Mouse (Mus musculus) myocyte (in vitro differentiated cells): Measurements from ENCODE around the gene 0610040J01Rik. TPM values are rescaled to one million over a fixed set of nuclear protein-coding genes. Genes with fewer than 3 reads are reported as not detected.
A peak's percentile ranks its signal among the peaks of the same experiment; 100 is the strongest.

ENCODE experiments used
- H3K27me3 ChIP-seq: one replicate; pipeline ENCODE4 v1.6.1; 2011; ENCODE audit not compliant: control insufficient read depth, insufficient read depth, insufficient read length
- H3K36me3 ChIP-seq: one replicate; pipeline ENCODE4 v1.6.1; 2011; ENCODE audit not compliant: control insufficient read depth, insufficient read depth
- H3K4me2 ChIP-seq: one replicate; pipeline ENCODE4 v1.6.1; 2011; ENCODE audit warnings: low read depth, control low read depth
- H3K4me3 ChIP-seq: one replicate; pipeline ENCODE4 v1.5.1; 2011; ENCODE audit warnings: mild to moderate bottlenecking, control low read depth, moderate library complexity
- H3K79me2 ChIP-seq: one replicate; pipeline ENCODE4 v1.6.1; 2011; ENCODE audit not compliant: control insufficient read depth, insufficient read depth
- H3ac ChIP-seq: one replicate; pipeline ENCODE4 v1.6.1; 2011; ENCODE audit not compliant: control insufficient read depth, insufficient read length
- CEBPB ChIP-seq: IDR thresholded peaks from 2 replicates; pipeline ENCODE4 v1.6.1; 2011; ENCODE audit warnings: mild to moderate bottlenecking, moderate library complexity; ENCODE audit not compliant: poor library complexity, insufficient read depth, severe bottlenecking
- E2F4 ChIP-seq: IDR thresholded peaks from one replicate; pipeline ENCODE4 v1.6.1; 2011; ENCODE audit warnings: mild to moderate bottlenecking, control low read depth, moderate library complexity; ENCODE audit not compliant: insufficient read depth
- MAX ChIP-seq: IDR thresholded peaks from one replicate; pipeline ENCODE4 v1.6.1; 2011; ENCODE audit warnings: low read depth, mild to moderate bottlenecking, control low read depth
- MYOD1 ChIP-seq, 3 experiments: IDR thresholded peaks; one replicate each; pipeline ENCODE4 v1.6.1; 2011; ENCODE audit warnings: control low read depth in 2 of 3, low read depth in 2 of 3, mild to moderate bottlenecking in 2 of 3, moderate library complexity in 1 of 3; ENCODE audit not compliant: insufficient read length in 2 of 3, control insufficient read depth in 1 of 3
- MYOG ChIP-seq, 3 experiments: IDR thresholded peaks; one replicate each; pipeline ENCODE4 v1.6.1; 2011; ENCODE audit warnings: control low read depth in 2 of 3, low read depth in 2 of 3, mild to moderate bottlenecking in 2 of 3; ENCODE audit not compliant: insufficient read length in 2 of 3, control insufficient read depth in 1 of 3, insufficient read depth in 1 of 3
- POLR2A ChIP-seq: IDR thresholded peaks from one replicate; pipeline ENCODE4 v1.6.1; 2011; ENCODE audit warnings: low read depth, mild to moderate bottlenecking, control low read depth, moderate library complexity; ENCODE audit not compliant: insufficient read length
- POLR2AphosphoS2 ChIP-seq: IDR thresholded peaks from one replicate; pipeline ENCODE4 v1.6.1; 2011; ENCODE audit warnings: low read depth, control low read depth; ENCODE audit not compliant: insufficient read length
- REST ChIP-seq: IDR thresholded peaks from one replicate; pipeline ENCODE4 v1.6.1; 2011; ENCODE audit warnings: mild to moderate bottlenecking, control low read depth, moderate library complexity; ENCODE audit not compliant: insufficient read depth, insufficient read length
- SRF ChIP-seq: IDR thresholded peaks from one replicate; pipeline ENCODE4 v1.6.1; 2011; ENCODE audit warnings: low read depth; ENCODE audit not compliant: control insufficient read depth, insufficient read length
- TCF12 ChIP-seq: IDR thresholded peaks from one replicate; pipeline ENCODE4 v1.6.1; 2011; ENCODE audit warnings: mild to moderate bottlenecking, control low read depth; ENCODE audit not compliant: poor library complexity, insufficient read depth, severe bottlenecking
- TCF3 ChIP-seq: IDR thresholded peaks from one replicate; pipeline ENCODE4 v1.6.1; 2011; ENCODE audit warnings: low read depth, control low read depth; ENCODE audit not compliant: insufficient read length
- USF1 ChIP-seq: IDR thresholded peaks from one replicate; pipeline ENCODE4 v1.6.1; 2011; ENCODE audit warnings: low read depth, mild to moderate bottlenecking, control low read depth, moderate library complexity
- polyA plus RNA-seq: library from polyadenylated mRNA; unstranded; fragments of >200 nt; fragmentation: generic; extraction: Trizol; gene quantifications from one replicate; pipeline ENCODE4 v1.2.1, GENCODE M21; 2012; ENCODE audit warnings: missing spikeins

0610040J01Rik gene
- polyA plus RNA-seq, 1 experiment: not detected

- H3K27me3 ChIP-seq: no peaks in the 10 kb centered on the region
- no peak overlapping the region for H3ac ChIP-seq
- H3K4me3 ChIP-seq: no peak overlapping the region
- no peaks in the 10 kb centered on the region for H3K79me2 ChIP-seq
- TF ChIP-seq SRF: no peak
- no peak for TF ChIP-seq E2F4
- TF ChIP-seq REST: no peak
- TF ChIP-seq TCF3: no peak
- no peak for TF ChIP-seq TCF12
- TF ChIP-seq MAX: no peak
- TF ChIP-seq MYOG (IDR thresholded peaks at IDR 0.05; ENCODE audit: control insufficient read depth in 1 of 3, insufficient read depth in 1 of 3, insufficient read length in 2 of 3, low read depth in 2 of 3): no peak
- no peak for TF ChIP-seq POLR2A
- no peak for TF ChIP-seq USF1
- no peak for TF ChIP-seq CEBPB
- TF ChIP-seq MYOD1 (IDR thresholded peaks at IDR 0.05; ENCODE audit: control insufficient read depth in 1 of 3, insufficient read length in 2 of 3, low read depth in 2 of 3): no peak
- TF ChIP-seq POLR2AphosphoS2: no peak
- H3K4me2 ChIP-seq: no peak overlapping the region
- no peaks in the 10 kb centered on the region for H3K36me3 ChIP-seq
Measured at GRCm38 (mm10) chr5:63827415-63828053, 15.4 kb downstream of the 0610040J01Rik start.

- TF ChIP-seq MAX: no peak
- TF ChIP-seq POLR2A: no peak
- TF ChIP-seq REST: no peak
- TF ChIP-seq TCF12: no peak
- no peak for TF ChIP-seq USF1
- no peak for TF ChIP-seq POLR2AphosphoS2
- TF ChIP-seq MYOG (IDR thresholded peaks at IDR 0.05; ENCODE audit: control insufficient read depth in 1 of 3, insufficient read depth in 1 of 3, insufficient read length in 2 of 3, low read depth in 2 of 3): no peak
- no peak for TF ChIP-seq TCF3
- TF ChIP-seq SRF: no peak
- no peak for TF ChIP-seq CEBPB
- TF ChIP-seq E2F4: no peak
- no peak for TF ChIP-seq MYOD1 (IDR thresholded peaks at IDR 0.05; ENCODE audit: control insufficient read depth in 1 of 3, insufficient read length in 2 of 3, low read depth in 2 of 3)
- H3ac ChIP-seq: no peak overlapping the region
- peak overlapping the region; percentile 5 for H3K4me2 ChIP-seq
- no peaks in the 10 kb centered on the region for H3K27me3 ChIP-seq
- no peaks in the 10 kb centered on the region for H3K79me2 ChIP-seq
- H3K4me3 ChIP-seq: no peak overlapping the region
- no peaks in the 10 kb centered on the region for H3K36me3 ChIP-seq
Measured at GRCm38 (mm10) chr5:63828380-63829185, 16.4 kb downstream of the 0610040J01Rik start.

GRCm38 (mm10) chr5:63831054-63831453 lies 18.9 kb downstream of the 0610040J01Rik start:
- Histone ChIP-seq H3K4me2 (no peak overlapping the region), H3K4me3 (no peak overlapping the region), H3K79me2 (no peaks in the 10 kb centered on the region), H3K27me3 (peaks cover 3% of the 10 kb centered on the region), H3ac (no peak overlapping the region), H3K36me3 (no peaks in the 10 kb centered on the region)
- TF ChIP-seq CEBPB: no peak
- TF ChIP-seq TCF12: no peak
- no peak for TF ChIP-seq E2F4
- TF ChIP-seq MYOG (IDR thresholded peaks at IDR 0.05; ENCODE audit: control insufficient read depth in 1 of 3, insufficient read depth in 1 of 3, insufficient read length in 2 of 3, low read depth in 2 of 3): no peak
- no peak for TF ChIP-seq POLR2AphosphoS2
- TF ChIP-seq USF1: no peak
- TF ChIP-seq MYOD1 (IDR thresholded peaks at IDR 0.05; ENCODE audit: control insufficient read depth in 1 of 3, insufficient read length in 2 of 3, low read depth in 2 of 3): no peak
- TF ChIP-seq SRF: no peak
- no peak for TF ChIP-seq REST
- TF ChIP-seq POLR2A: no peak
- TF ChIP-seq MAX: no peak
- TF ChIP-seq TCF3: no peak

- TF ChIP-seq USF1 (no peak), MYOD1 (IDR thresholded peaks at IDR 0.05; ENCODE audit: control insufficient read depth in 1 of 3, insufficient read length in 2 of 3, low read depth in 2 of 3) (no peak), POLR2AphosphoS2 (no peak), MAX (no peak), TCF3 (no peak), POLR2A (no peak)
- Histone ChIP-seq H3K4me3 (no peak overlapping the region), H3K79me2 (no peaks in the 10 kb centered on the region), H3K4me2 (no peak overlapping the region), H3K27me3 (peaks cover 3% of the 10 kb centered on the region), H3ac (no peak overlapping the region), H3K36me3 (no peaks in the 10 kb centered on the region)
Measured at GRCm38 (mm10) chr5:63833955-63834354, 21.8 kb downstream of the 0610040J01Rik start.
